Mouse (Mus musculus) brain, embryonic 14.5 days (tissue): ENCODE data around the gene AA467197.

Source experiments
- CTCF ChIP-seq: fragments of 200-500 bp; IDR thresholded peaks from 2 replicates; pipeline ENCODE4 v1.5.1; 2012; ENCODE audit warnings: inconsistent platforms, mild to moderate bottlenecking, moderate library complexity, borderline replicate concordance; ENCODE audit not compliant: insufficient read depth, insufficient read length; ENCODE audit errors: extremely low read depth
- POLR2A ChIP-seq: fragments of 200-500 bp; IDR thresholded peaks from 2 replicates; pipeline ENCODE4 v1.6.1; 2012; ENCODE audit warnings: mild to moderate bottlenecking, inconsistent platforms, borderline replicate concordance; ENCODE audit not compliant: poor library complexity, insufficient read depth, insufficient read length, severe bottlenecking; ENCODE audit errors: extremely low read depth

DNA sequence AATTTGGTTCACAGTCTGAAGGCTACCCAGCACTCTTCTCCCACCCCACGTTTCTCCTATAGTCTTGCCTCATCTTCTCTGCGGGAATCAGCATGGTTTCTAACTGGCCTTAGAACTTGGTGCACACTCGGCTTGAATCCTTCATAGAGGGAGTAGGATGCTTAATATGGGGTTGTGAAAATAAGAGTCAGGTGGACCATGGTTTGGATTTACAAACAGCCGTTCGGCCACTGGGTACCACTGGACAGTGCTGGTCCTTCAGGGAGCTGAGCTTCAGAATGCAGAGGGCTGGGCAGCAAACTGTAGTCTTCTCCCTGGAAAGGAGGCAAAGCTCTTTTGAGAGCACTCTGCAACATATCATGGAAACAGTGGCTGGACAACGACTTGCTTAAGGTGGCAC is 19.0 kb upstream of the AA467197 start:
- TF ChIP-seq POLR2A (no peak), CTCF (no peak)
